Mouse (Mus musculus) small intestine, adult 2 months (tissue): ENCODE measurements around the gene Actn4.

Experiments used
- CTCF ChIP-seq: fragments of 200-500 bp; IDR thresholded peaks from 2 replicates; pipeline ENCODE4 v1.5.1; 2012; ENCODE audit warnings: low read depth, mild to moderate bottlenecking, control low read depth, inconsistent platforms, low read length, moderate library complexity, mixed read lengths; ENCODE audit not compliant: insufficient replicate concordance, insufficient read length; ENCODE audit errors: extremely low read depth
- POLR2A ChIP-seq: fragments of 200-500 bp; IDR thresholded peaks from 2 replicates; pipeline ENCODE4 v1.6.1; 2012; ENCODE audit warnings: low read depth, mild to moderate bottlenecking, control low read depth, inconsistent platforms, low read length, moderate library complexity

DNA sequence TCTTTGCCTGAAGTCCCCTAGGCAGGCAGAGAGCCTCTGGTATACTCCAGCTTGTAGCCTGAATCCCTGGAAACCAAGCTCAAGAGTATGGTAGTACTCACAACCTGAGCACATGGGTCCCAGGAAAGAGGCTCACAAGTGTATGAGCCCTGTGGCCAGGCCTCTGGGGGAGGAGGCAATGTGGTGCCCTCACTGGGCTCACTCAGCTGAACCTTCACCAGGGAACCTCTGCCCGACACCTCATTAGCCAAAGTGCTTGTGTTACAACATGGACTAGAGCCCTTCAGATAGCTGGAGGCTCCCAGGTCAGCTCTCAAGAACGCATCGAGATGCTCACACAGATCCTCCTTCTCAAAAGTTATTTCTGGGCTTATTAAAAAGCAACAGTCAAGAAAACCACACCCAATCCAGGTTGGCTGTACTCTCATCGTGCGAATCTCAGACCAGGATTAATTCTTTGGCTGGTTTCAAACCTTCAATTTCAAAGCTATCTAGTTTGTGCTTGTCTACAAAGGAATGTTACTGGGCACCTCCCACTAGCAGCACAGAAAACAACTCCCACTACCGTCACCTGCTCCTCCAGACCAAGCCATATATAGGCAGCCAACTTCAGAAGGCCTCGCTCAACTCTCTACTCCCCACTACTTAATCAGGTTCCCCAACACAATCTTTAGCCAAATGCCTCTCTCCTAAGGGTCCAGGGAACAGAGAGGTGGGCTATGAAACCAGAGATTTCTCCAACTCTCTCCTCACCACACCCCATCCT, 22.5 kb downstream of the Actn4 start:
- TF ChIP-seq POLR2A (no peak), CTCF (no peak)
